Mouse (Mus musculus): ENCODE data around the gene Lrat. TPM values are rescaled to one million over a fixed set of nuclear protein-coding genes. Genes with fewer than 3 reads are reported as not detected.

Gene Lrat
- polyA plus RNA-seq (2012; rRNA removed), result 0.35 and 0.76 TPM in 2 replicates

DNA sequence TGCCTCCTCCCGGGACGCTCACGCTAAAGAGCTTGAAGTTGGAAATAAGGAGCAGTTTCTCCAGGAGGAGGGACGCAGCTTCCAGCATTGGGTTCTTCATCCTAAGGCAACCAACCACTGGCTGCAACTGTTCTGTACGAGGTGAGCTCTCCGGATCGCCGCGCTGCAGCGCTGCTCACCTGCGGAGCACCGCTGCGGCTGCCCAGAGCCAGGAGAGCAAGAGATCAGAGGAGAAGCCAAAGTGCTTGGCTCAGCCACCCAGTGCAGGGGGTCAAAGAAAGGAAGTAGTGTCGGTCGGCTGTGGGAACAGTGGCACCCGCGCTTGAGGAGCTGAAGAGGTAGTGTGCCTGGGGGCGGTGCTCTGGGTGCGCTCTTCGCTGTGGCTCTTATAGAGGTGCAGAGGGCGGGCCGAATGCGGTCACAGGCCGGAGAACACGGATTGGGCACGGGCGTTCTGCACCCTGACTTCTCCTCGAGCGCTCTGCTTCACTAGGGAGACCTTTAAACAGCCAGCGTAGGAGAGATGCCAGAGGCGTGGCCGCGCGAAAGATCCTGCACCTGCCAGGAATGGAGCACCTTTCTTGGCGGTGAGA, at the start of gene Lrat:
Lrat (minus strand) TSS at position 361 of the 593 bp plus-strand sequence.
- no peak for DNase-seq (ENCODE audit: low read depth)

DNA sequence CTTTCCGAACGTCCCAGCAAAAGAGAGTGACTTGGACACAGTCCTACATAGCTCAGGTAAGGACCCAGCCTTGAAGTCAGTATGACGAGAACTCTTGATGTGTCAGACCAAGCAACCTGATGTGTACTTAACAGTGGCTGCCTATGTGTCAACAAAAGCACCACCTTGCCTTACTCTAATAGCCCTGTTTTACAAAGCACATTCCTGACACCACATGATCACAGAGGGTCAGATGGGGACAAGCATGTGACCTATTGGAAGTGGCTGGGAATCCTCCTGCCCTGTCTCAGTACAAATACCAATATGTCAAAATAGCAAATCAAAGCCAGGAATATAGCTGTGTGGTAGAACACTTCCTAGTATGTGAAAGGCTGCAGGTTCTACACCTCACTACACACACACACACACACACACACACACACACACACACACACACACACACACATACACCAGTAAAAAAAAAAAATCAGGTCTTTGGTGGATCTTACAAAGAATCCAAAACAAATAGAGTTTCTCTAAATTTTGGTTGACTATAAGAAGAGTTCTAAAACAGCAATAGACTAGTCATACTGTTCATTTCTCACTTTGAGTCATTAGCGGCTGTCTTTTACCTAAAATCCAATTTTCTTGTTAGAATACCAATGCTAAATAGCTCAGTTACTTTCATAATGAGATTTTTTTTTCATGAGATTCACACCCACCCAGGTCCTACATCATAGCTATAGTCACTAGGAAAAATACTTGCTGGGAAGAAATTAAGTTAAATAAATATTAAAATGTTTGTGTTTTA, 48.6 kb upstream of the Lrat start:
- no peak for DNase-seq (ENCODE audit: low read depth)

DNA sequence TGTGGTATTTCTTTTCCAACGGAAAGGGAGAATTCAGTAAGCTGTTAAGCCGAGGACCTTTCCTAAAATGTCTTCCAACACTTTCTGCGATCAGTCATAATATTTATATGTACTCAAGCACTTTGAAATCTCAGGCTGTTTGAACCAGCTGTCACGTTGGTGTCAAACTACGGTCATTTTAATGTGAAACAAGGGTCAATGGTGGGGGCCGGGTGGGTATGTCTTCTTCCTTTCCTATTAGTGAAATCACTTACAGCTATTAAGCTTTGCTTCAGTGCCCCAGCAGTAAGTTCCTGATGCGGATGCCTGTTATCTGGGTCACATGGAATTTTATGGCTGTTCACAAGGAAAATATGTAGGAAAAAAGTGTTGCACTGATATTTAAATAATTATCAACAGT, 46.9 kb upstream of the Lrat start:
- DNase-seq (ENCODE audit: low read depth), result no peak

DNA sequence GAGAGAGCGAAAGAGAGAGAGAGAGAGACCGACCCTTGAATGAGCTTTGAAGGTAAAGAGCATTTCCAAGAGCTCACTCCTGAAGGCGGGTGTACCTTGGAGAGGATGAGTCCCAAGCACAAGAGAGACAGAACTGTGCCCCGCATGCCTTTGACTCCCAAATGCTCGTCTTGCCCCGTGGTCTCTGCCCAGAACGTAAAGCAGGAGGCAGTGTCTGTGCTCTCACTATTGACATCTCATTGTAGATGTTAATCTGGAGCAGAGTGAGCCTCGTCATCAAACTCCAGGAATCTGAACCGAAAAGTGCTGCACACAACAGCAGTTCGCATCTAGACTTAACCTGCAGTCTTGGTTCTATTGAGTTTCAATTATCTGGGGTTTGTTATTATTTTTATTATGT, 46.4 kb upstream of the Lrat start:
- no peak for DNase-seq (ENCODE audit: low read depth)

DNA sequence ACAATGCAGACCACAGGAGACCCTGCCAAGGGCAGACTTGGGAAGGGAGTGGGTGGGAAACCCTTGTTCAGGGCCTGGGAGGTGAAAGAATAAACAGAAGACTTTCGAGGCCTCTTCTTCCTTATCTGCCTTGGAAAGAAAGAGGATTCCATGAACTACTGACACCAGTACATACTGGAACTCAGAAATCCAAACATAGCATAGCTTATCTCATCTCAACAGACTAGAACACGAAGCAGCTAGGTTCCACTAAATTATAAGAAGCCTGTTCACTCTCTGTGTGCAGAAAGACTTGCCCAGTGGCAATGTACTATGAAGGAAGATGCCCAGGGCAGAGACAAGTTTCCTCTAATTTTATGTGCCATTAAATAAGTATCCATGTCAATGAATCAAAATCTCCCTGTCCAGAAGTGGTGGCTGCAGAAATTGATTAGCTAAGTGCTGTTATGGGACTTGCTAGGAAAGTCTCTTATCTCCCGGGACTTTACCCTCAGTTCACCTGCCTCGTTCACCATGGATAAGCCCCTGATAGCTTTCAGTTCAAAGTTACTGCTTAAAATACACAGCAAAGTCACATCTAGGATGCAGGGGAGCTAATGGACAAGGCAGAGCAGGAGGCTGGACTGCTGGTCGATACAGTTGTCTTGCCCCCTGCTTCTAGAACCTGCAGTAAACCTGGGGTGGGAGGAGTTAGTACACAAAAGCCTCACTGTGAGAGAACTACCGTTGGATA, 42.8 kb upstream of the Lrat start:
- DNase-seq (ENCODE audit: low read depth), result no peak

DNA sequence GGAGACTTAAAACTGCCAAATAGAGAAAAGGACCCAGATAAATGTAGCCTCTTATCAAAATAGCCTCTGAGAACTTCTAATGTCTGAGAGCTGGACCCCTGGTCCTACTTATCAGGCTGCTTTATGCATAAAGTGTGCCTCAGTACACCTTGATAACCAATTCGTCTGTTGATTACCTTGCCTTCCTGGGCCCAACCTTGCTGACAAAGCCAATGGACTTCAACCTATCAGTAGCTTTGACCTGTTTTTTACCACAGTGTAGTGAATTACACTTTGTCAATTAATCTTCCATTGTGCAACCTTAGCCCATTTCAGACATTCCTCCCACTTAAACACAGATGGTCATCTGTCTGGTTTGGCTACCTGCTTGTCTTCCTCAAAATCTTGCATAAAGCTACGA, 24.1 kb upstream of the Lrat start:
- DNase-seq (ENCODE audit: low read depth), result no peak

DNA sequence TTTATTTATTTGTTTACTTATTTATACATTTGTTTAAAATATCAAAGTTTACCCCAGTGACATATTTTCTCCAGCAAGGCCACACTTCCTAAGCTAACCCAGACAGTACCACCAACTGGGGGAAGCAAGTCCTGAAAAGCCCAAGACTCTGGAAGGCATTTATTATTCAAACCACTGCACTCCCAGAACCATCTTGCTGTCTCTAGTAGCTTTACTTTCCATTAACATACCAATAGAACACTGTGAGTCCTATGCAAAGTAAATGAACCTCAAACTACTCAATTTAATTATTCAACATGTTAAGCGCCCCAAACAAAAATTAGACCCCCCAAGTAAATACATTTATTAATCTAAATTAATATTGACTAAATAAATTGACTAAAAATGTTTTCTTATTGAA, 11.9 kb upstream of the Lrat start:
- no peak for DNase-seq (ENCODE audit: low read depth)

DNA sequence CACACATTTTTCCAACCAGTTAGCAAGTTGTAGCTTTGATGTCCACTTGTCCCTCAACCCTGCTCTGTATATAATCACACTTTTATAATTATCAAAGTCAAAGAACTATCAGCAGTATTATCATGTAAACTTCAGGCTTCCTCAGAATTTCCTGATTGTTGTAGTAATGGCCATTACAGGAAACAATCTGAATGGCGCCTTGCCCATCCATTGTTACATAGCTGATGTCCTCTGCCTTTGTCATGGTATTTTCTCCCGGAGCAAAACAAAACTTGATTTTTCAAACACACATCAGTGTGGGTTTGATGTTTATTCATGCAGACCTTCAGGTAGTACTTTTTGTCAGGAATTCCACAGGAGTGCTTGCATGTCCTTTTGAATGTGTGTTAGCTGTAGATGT, 4.9 kb upstream of the Lrat start:
- DNase-seq (ENCODE audit: low read depth), result no peak

DNA sequence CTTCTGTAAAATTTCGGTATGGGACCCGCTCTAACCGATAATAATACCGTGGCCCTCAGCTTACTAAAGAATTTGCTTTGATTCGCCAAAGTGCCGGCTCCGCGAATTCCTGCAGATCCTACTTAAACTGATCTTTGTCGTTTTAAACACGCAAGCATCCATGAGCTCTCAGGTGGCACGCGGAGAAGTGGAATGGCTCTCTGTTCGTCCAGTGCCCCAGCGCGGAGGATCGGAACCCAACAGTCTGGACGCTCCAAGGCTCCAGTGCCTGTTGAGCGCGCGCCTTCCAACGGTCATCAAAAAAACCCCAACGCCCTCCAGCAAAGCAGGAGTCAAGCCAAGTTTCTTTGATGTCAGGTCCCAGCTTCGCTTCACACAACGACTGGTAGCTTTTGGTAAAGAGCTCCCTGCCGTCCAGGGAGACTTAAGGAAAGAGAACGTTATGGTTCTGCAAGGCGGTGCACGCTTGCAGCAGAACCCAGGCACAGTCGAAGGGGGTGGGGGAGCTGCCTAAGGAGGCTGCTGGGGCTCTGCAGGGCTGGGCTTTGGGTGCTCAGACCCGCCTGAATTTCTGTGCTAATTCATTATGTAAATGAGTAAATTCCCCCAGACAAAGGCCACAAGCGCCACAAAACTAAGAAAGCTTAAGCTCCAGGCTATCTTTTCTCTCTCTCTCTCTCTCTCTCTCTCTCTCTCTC, 587 bp upstream of the Lrat start:
- no peak for DNase-seq (ENCODE audit: low read depth)

DNA sequence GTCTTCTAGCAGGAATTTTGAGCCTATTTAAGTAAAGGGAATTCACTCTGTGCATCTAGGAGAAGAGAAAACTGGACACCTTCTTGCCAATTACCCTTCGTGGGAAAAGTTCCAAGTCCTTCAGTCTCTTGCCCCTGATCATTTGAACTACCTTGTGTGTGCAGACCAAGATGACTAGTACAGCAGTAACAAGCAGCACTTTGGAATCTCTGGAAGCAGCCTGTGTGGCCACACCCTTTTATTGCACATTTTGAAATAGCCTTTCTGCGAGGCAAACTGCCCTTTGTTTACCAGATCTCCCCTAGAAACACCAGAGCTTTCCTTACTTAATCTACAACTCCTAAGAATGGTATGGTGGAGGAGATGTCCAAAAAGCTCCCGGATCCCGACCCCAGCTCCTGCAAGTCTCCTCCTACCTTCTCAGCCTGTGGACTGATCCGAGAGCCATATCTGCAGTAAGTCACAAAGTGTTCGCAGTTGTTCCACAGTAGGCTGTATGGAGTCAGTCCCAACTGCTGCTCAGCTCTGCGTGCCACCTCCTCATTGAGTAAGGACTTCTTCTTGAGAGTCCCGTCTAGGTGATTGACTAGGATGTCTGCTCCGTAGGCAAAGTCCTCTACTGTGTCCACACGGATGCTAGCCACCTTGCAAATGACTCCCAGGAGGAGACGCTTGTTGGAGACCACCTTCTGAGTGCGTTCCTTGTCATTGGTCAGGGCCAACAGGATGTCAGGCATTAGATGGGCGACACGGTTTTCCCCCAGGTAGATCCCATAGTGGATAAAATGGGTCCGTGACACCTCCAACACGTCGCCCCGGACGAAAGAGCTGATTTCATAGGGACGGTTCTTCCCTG, 788 bp downstream of the Lrat start:
- DNase-seq (ENCODE audit: low read depth), result no peak

DNA sequence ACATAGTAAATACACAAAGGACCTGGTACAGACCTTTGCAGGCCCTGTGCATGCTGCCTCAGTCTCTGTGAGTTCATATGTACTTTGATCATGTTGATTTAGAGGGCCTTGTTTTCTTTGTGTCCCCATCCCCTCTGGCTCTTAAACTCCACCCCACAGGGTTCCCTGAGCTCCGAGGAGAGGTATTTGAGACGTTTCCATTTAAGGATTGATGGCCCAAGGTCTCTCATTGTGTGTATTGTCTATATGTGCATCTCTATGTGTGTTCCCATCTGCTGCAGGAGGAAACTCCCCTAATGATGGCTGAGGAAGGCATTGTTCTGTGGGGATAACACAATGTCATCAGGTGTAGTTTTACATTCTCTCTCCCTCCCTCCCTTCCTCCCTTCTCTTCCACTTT, 14.9 kb downstream of the Lrat start:
- no peak for DNase-seq (ENCODE audit: low read depth)

DNA sequence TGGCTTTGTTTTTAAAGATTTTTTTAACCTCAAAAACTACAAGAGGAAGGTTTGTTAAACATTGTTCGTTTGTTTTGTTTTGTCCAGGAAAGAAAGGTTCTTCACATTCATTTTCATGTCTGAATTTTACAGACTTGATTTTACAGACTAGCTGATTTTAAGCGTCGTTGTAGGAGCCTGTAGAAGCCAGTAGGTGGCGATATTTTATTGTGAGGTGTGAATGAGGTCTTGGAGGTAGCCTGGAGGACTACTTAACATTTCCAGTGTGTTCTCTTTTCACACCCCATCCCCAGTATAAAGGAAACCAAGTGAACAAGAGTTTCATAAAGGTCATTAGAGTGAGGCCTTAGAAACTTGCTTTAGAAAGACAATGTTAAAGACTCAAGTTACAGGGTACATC, 26.5 kb downstream of the Lrat start:
- DNase-seq (ENCODE audit: low read depth), result no peak

DNA sequence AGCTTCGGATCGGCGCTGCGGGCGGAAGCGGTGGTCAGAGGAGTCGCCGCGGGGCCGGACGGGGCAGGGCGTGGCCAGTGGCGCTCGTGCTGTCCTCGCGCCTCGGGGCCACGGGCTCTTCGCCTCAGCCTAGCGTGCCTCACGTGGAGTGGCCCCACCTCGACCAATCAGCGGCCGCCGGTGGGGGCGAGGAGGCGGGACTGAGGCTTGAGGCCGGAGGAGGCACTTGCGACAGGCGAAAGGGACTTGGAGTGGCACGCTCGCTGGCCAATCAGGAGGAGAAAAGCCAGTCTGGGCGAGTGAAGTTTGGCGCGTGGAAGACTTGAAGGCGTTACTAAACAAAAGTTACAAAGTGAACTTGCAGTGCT, 27.4 kb downstream of the Lrat start, which contains the start of gene Rbm46:
Rbm46 (minus strand) TSS at position 112 of the 368 bp plus-strand sequence.
- DNase-seq (ENCODE audit: low read depth), result no peak

DNA sequence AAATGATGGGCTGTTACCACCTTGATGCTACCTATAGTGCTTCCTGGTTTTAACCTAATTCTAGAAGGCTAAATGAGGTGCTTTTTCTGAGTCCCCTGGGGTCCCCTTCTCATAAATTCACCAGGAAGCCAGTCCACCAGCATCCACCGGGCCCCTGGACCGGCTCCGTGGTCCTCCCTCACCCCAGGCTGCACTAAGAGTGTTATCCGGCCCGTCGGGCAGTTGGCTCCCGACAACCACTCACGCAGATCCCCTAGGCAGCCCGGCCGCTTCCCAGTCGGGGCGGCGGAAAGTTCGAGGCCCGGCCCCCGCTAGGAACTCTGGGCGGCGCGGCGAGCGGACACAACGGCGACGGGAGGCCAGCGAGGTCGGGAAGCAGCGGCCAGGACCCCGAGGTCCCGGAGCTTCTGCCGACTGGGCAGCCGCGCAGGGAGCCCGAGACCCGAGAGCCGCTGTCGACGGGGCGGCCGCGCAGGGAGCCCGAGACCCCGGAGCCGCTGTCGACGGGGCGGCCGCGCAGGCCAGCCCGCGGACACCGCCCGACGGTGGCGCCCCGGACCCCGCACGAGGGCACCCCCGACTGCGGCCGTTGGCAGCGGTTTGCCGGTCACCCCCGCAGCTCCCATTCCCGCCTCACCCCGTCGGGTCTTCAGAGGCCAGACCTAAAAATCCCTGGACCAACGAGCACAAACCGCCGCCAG, 28.0 kb downstream of the Lrat start:
- no peak for DNase-seq (ENCODE audit: low read depth)

DNA sequence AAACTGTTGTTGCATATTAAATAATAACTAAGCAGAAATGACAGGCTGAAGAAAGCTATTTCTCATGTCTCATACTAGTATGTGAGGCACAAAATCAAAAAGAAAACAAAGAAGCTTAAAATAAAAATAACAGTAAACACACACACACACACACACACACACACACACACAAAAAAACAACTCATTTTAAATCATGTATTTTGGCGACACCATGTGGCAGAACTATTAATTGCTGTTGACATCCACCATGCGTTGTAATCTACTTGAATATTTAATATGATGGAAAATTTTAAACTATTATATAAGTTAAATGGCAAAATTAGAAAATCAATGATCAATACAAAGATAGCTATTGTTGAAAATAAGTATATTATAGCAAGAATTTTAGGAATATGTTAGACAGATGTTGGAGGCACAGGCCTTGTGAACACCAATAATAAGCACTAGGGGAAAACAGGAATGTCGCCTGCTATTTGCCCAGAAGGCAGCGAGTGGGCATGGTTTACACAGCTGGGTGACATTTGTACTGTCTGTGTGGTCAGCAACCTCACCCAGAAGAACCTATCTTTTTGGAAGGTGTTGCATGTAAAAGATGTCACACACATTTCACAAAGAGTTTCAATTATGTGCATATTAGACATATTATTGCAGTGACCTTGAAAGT, 46.2 kb downstream of the Lrat start:
- no peak for DNase-seq (ENCODE audit: low read depth)

Other genes starting within 250 kb of the Lrat start
- 0.35 and 0.52 TPM in 2 replicates for gene Rbm46, start 27.5 kb downstream of the Lrat start, polyA plus RNA-seq (2012; rRNA removed)
- gene Fgg, start 103.8 kb upstream of the Lrat start, polyA plus RNA-seq (2012; rRNA removed), result 1.2 and 4.0 TPM in 2 replicates
- 3.2 and 8.3 TPM in 2 replicates for gene Fga, start 122.1 kb upstream of the Lrat start, polyA plus RNA-seq (2012; rRNA removed)
- 0.04 and 0.82 TPM in 2 replicates for gene Fgb, start 145.9 kb upstream of the Lrat start, polyA plus RNA-seq (2012; rRNA removed)
- 34.1 and 35.5 TPM in 2 replicates for gene Plrg1, start 151.5 kb upstream of the Lrat start, polyA plus RNA-seq (2012; rRNA removed)
- gene Dchs2, start 224.0 kb upstream of the Lrat start, polyA plus RNA-seq (2012; rRNA removed), result 0.38 and 0.58 TPM in 2 replicates